Mouse (Mus musculus) liver, embryonic 14.5 days (tissue): ENCODE measurements around the gene Trhr2.
A peak's percentile ranks its signal among the peaks of the same experiment; 100 is the strongest.

Source experiments
- CTCF ChIP-seq: IDR thresholded peaks from 2 replicates; pipeline ENCODE4 v1.5.1; 2016; ENCODE audit warnings: antibody characterized with exemption, low read depth, control low read depth
- EP300 ChIP-seq: IDR thresholded peaks from 2 replicates; pipeline ENCODE4 v1.6.1; 2016; ENCODE audit warnings: antibody characterized with exemption, low read depth

DNA sequence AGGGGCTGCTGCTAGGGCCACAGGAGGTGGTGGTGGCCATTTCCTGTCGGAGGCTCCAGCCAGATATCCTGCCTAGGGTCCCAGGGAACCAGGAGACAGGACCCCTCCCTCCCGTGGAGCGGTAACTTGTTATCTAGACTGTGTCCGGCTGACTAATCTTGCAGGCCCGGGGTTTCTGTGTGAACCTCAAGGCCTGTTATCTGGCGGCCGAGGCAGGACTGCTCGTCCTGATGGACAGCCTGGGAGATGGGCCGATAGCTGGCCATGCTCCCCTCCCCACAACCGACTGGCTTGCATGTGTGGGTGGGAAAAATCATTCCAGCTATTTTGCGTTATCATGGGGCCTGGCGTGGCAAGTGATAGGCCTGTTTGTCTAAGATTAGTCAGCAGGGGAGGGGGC lies 47.2 kb downstream of the Trhr2 start:
- TF ChIP-seq CTCF (no peak), EP300 (peak; percentile 92)
